Mouse (Mus musculus) stomach, postnatal 0 days (tissue): ENCODE measurements around the gene Gm10181.
"Not testable (repeated sequence)": the region's sequence is repeated elsewhere in the genome, so short reads cannot be mapped to it uniquely, and the experiment has no call there.

Experiments used
- CTCF ChIP-seq: IDR thresholded peaks from 2 replicates; pipeline ENCODE4 v1.5.1; 2016; ENCODE audit warnings: antibody characterized with exemption, low read depth, mild to moderate bottlenecking, moderate library complexity
- EP300 ChIP-seq: optimal IDR thresholded peaks from 2 replicates; pipeline ENCODE3; 2016; ENCODE audit warnings: antibody characterized with exemption

- not testable (repeated sequence) for TF ChIP-seq CTCF, EP300
Observed at GRCm38 (mm10) chr9:25123590-25123989, 34.4 kb downstream of the Gm10181 start.
